Mouse (Mus musculus) MEL (cell line): ENCODE results near the gene Kmt2d. TPM values are rescaled to one million over a fixed set of nuclear protein-coding genes. Genes with fewer than 3 reads are reported as not detected.

Source experiments
- DNase-seq: peaks from one replicate; pipeline ENCODE4 v3.0.0; 2011; ENCODE audit warnings: low read depth, low spot score
- H3K27ac ChIP-seq: 2 replicates; pipeline ENCODE4 v1.5.1; 2012; ENCODE audit warnings: low read depth, mild to moderate bottlenecking, control low read depth, low read length, moderate library complexity; ENCODE audit not compliant: control insufficient read depth
- H3K27me3 ChIP-seq, 2 experiments: fragments of 150-350 bp in 1 of 2; sonication (generic) in 1 of 2; 2 replicates each; pipeline ENCODE4 v1.6.1; 2012; ENCODE audit warnings: low read length in 2 of 2, mild to moderate bottlenecking in 2 of 2, improper control_type of control experiment in 1 of 2, moderate library complexity in 1 of 2; ENCODE audit not compliant: insufficient read depth in 2 of 2, control insufficient read depth in 1 of 2
- H3K36me3 ChIP-seq, 2 experiments: 2 replicates each; pipeline ENCODE4 v1.6.1; 2012 to 2014; ENCODE audit warnings: low read length in 2 of 2, improper control_type of control experiment in 1 of 2, inconsistent platforms in 1 of 2, mild to moderate bottlenecking in 1 of 2; ENCODE audit not compliant: insufficient read depth in 2 of 2, control insufficient read depth in 1 of 2
- H3K4me1 ChIP-seq, 2 experiments: fragments of 150-350 bp in 1 of 2; sonication (generic) in 1 of 2; 2 replicates each; pipeline ENCODE4 v1.6.1; 2012; ENCODE audit warnings: low read length in 2 of 2, improper control_type of control experiment in 1 of 2, mild to moderate bottlenecking in 1 of 2; ENCODE audit not compliant: insufficient read depth in 2 of 2, control insufficient read depth in 1 of 2
- H3K4me3 ChIP-seq, 2 experiments: fragments of 150-350 bp in 1 of 2; sonication (generic) in 1 of 2; 2 replicates each; pipeline ENCODE4 v1.5.1; 2012; ENCODE audit warnings: low read depth in 2 of 2, low read length in 2 of 2, mild to moderate bottlenecking in 2 of 2, moderate library complexity in 2 of 2, control low read depth in 1 of 2, improper control_type of control experiment in 1 of 2; ENCODE audit not compliant: control insufficient read depth in 1 of 2, insufficient read depth in 1 of 2
- H3K79me2 ChIP-seq: 2 replicates; pipeline ENCODE4 v1.6.1; 2012; ENCODE audit warnings: mild to moderate bottlenecking, low read length, moderate library complexity; ENCODE audit not compliant: control insufficient read depth, poor library complexity, insufficient read depth
- H3K9ac ChIP-seq: 2 replicates; pipeline ENCODE4 v1.6.1; 2012; ENCODE audit warnings: low read depth, mild to moderate bottlenecking, control low read depth, low read length, moderate library complexity; ENCODE audit not compliant: control insufficient read depth, poor library complexity, severe bottlenecking
- H3K9me3 ChIP-seq: fragments of 150-350 bp; sonication (generic); replicated peaks from 2 replicates; pipeline ENCODE4 v1.6.1; 2012; ENCODE audit warnings: mild to moderate bottlenecking, low read length, improper control_type of control experiment, moderate library complexity; ENCODE audit not compliant: insufficient read depth
- BHLHE40 ChIP-seq: IDR thresholded peaks from 2 replicates; pipeline ENCODE4 v1.6.1; 2012; ENCODE audit warnings: low read depth, mild to moderate bottlenecking, inconsistent platforms, low read length, improper control_type of control experiment, borderline replicate concordance
- CHD1 ChIP-seq: IDR thresholded peaks from 2 replicates; pipeline ENCODE4 v1.6.1; 2012; ENCODE audit warnings: low read depth, mild to moderate bottlenecking, inconsistent platforms, low read length, improper control_type of control experiment
- CHD2 ChIP-seq: IDR thresholded peaks from 2 replicates; pipeline ENCODE4 v1.6.1; 2011; ENCODE audit warnings: low read length, improper control_type of control experiment
- CTCF ChIP-seq, 3 experiments: IDR thresholded peaks in 2 of 3; conservative IDR thresholded peaks in 1 of 3; 2 replicates each; pipeline ENCODE4 v1.5.1; 2011 to 2012; ENCODE audit warnings: low read length in 3 of 3, low read depth in 2 of 3, mild to moderate bottlenecking in 2 of 3, improper control_type of control experiment in 1 of 3, inconsistent platforms in 1 of 3, mixed read lengths in 1 of 3, moderate library complexity in 1 of 3; ENCODE audit not compliant: control insufficient read depth in 1 of 3, insufficient read depth in 1 of 3, poor library complexity in 1 of 3, severe bottlenecking in 1 of 3
- E2F4 ChIP-seq: IDR thresholded peaks from 2 replicates; pipeline ENCODE4 v1.6.1; 2011; ENCODE audit warnings: low read depth, low read length, improper control_type of control experiment, borderline replicate concordance
- ELF1 ChIP-seq: IDR thresholded peaks from 2 replicates; pipeline ENCODE4 v1.6.1; 2014; ENCODE audit warnings: low read depth, mild to moderate bottlenecking, inconsistent platforms, low read length, improper control_type of control experiment, moderate library complexity
- EP300 ChIP-seq, 2 experiments: IDR thresholded peaks; 2 replicates each; pipeline ENCODE4 v1.6.1; 2011; ENCODE audit warnings: improper control_type of control experiment in 2 of 2, low read length in 2 of 2, low read depth in 1 of 2, mild to moderate bottlenecking in 1 of 2
- ETS1 ChIP-seq: IDR thresholded peaks from 2 replicates; pipeline ENCODE4 v1.6.1; 2012; ENCODE audit warnings: low read depth, mild to moderate bottlenecking, inconsistent platforms, low read length, improper control_type of control experiment, moderate library complexity
- GABPA ChIP-seq: IDR thresholded peaks from 2 replicates; pipeline ENCODE4 v1.6.1; 2012; ENCODE audit warnings: low read depth, mild to moderate bottlenecking, inconsistent platforms, low read length, improper control_type of control experiment, moderate library complexity
- GATA1 ChIP-seq: IDR thresholded peaks from 2 replicates; pipeline ENCODE4 v1.6.1; 2011; ENCODE audit warnings: low read depth, low read length, improper control_type of control experiment
- HCFC1 ChIP-seq: IDR thresholded peaks from 2 replicates; pipeline ENCODE4 v1.6.1; 2012; ENCODE audit warnings: low read depth, mild to moderate bottlenecking, inconsistent platforms, low read length, improper control_type of control experiment, moderate library complexity
- JUND ChIP-seq: IDR thresholded peaks from 2 replicates; pipeline ENCODE4 v1.6.1; 2011; ENCODE audit warnings: low read depth, mild to moderate bottlenecking, improper control_type of control experiment, low read length
- MAFK ChIP-seq: IDR thresholded peaks from 2 replicates; pipeline ENCODE4 v1.6.1; 2011; ENCODE audit warnings: low read depth, mild to moderate bottlenecking, low read length, improper control_type of control experiment, borderline replicate concordance
- MAX ChIP-seq: IDR thresholded peaks from 2 replicates; pipeline ENCODE4 v1.6.1; 2011; ENCODE audit warnings: low read length, improper control_type of control experiment
- MAZ ChIP-seq: IDR thresholded peaks from 2 replicates; pipeline ENCODE4 v1.6.1; 2012; ENCODE audit warnings: low read depth, mild to moderate bottlenecking, inconsistent platforms, low read length, improper control_type of control experiment
- MEF2A ChIP-seq: IDR thresholded peaks from 2 replicates; pipeline ENCODE4 v1.6.1; 2014; ENCODE audit warnings: low read depth, mild to moderate bottlenecking, inconsistent platforms, low read length, improper control_type of control experiment; ENCODE audit not compliant: poor library complexity, insufficient replicate concordance, severe bottlenecking; ENCODE audit errors: extremely low read depth
- MXI1 ChIP-seq: IDR thresholded peaks from 2 replicates; pipeline ENCODE4 v1.6.1; 2011; ENCODE audit warnings: mild to moderate bottlenecking, low read depth, low read length, improper control_type of control experiment
- MYB ChIP-seq: IDR thresholded peaks from 2 replicates; pipeline ENCODE4 v1.6.1; 2011; ENCODE audit warnings: mild to moderate bottlenecking, low read depth, low read length, improper control_type of control experiment
- MYC ChIP-seq: IDR thresholded peaks from 2 replicates; pipeline ENCODE4 v1.6.1; 2011; ENCODE audit warnings: low read depth, mild to moderate bottlenecking, low read length, improper control_type of control experiment, moderate library complexity
- NELFE ChIP-seq: IDR thresholded peaks from 2 replicates; pipeline ENCODE4 v1.6.1; 2011; ENCODE audit warnings: low read depth, low read length, improper control_type of control experiment
- NRF1 ChIP-seq: IDR thresholded peaks from 2 replicates; pipeline ENCODE4 v1.6.1; 2014; ENCODE audit warnings: low read depth, mild to moderate bottlenecking, inconsistent platforms, low read length, improper control_type of control experiment, moderate library complexity; ENCODE audit not compliant: poor library complexity, insufficient read depth, severe bottlenecking
- POLR2A ChIP-seq, 2 experiments: IDR thresholded peaks; 2 replicates each; pipeline ENCODE4 v1.6.1; 2011 to 2012; ENCODE audit warnings: low read length in 2 of 2, mild to moderate bottlenecking in 2 of 2, control low read depth in 1 of 2, improper control_type of control experiment in 1 of 2, low read depth in 1 of 2, moderate library complexity in 1 of 2; ENCODE audit not compliant: control insufficient read depth in 1 of 2, insufficient read depth in 1 of 2, poor library complexity in 1 of 2
- POLR2AphosphoS2 ChIP-seq: IDR thresholded peaks from 2 replicates; pipeline ENCODE4 v1.6.1; 2011; ENCODE audit warnings: low read length, improper control_type of control experiment
- SIN3A ChIP-seq: IDR thresholded peaks from 2 replicates; pipeline ENCODE4 v1.6.1; 2012; ENCODE audit warnings: low read length, improper control_type of control experiment, inconsistent platforms
- TAL1 ChIP-seq: IDR thresholded peaks from 2 replicates; pipeline ENCODE4 v1.6.1; 2012; ENCODE audit warnings: mild to moderate bottlenecking, inconsistent platforms, low read length, moderate library complexity, mixed read lengths
- TBP ChIP-seq: IDR thresholded peaks from 2 replicates; pipeline ENCODE4 v1.8.0; 2011; ENCODE audit warnings: low read depth, low read length, improper control_type of control experiment
- TCF12 ChIP-seq: IDR thresholded peaks from 2 replicates; pipeline ENCODE4 v1.6.1; 2014; ENCODE audit warnings: low read depth, mild to moderate bottlenecking, inconsistent platforms, low read length, improper control_type of control experiment, moderate library complexity
- UBTF ChIP-seq: IDR thresholded peaks from 2 replicates; pipeline ENCODE4 v1.6.1; 2012; ENCODE audit warnings: low read depth, mild to moderate bottlenecking, inconsistent platforms, low read length, improper control_type of control experiment, moderate library complexity, borderline replicate concordance; ENCODE audit not compliant: insufficient read depth
- USF1 ChIP-seq: IDR thresholded peaks from 2 replicates; pipeline ENCODE4 v1.6.1; 2014; ENCODE audit warnings: low read depth, mild to moderate bottlenecking, inconsistent platforms, low read length, improper control_type of control experiment, moderate library complexity
- USF2 ChIP-seq, 2 experiments: IDR thresholded peaks; 2 replicates each; pipeline ENCODE4 v1.6.1; 2011 to 2012; ENCODE audit warnings: improper control_type of control experiment in 2 of 2, low read length in 2 of 2, borderline replicate concordance in 1 of 2, inconsistent platforms in 1 of 2, low read depth in 1 of 2, mild to moderate bottlenecking in 1 of 2; ENCODE audit not compliant: insufficient read depth in 1 of 2
- ZC3H11A ChIP-seq: IDR thresholded peaks from 2 replicates; pipeline ENCODE4 v1.6.1; 2012; ENCODE audit warnings: low read depth, mild to moderate bottlenecking, inconsistent platforms, low read length, improper control_type of control experiment
- ZKSCAN1 ChIP-seq: IDR thresholded peaks from 2 replicates; pipeline ENCODE4 v1.6.1; 2012; ENCODE audit warnings: low read depth, mild to moderate bottlenecking, inconsistent platforms, low read length, improper control_type of control experiment, moderate library complexity
- ZMIZ1 ChIP-seq: IDR thresholded peaks from 2 replicates; pipeline ENCODE4 v1.6.1; 2012; ENCODE audit warnings: low read depth, mild to moderate bottlenecking, inconsistent platforms, low read length, improper control_type of control experiment, moderate library complexity
- ZNF384 ChIP-seq: IDR thresholded peaks from 2 replicates; pipeline ENCODE4 v1.6.1; 2012; ENCODE audit warnings: low read depth, mild to moderate bottlenecking, inconsistent platforms, low read length, improper control_type of control experiment
- polyA plus RNA-seq, 2 experiments: library from polyadenylated mRNA; stranded (reverse) in 1 of 2; unstranded in 1 of 2; fragments of >175 nt in 1 of 2; fragments of >200 nt in 1 of 2; gene quantifications; 2 replicates each; pipeline versions ENCODE4 v1.2.1 to v1.2.4; 2012; ENCODE audit warnings: low replicate concordance in 2 of 2, low read depth in 1 of 2; ENCODE audit not compliant: insufficient read length in 2 of 2, insufficient read depth in 1 of 2, missing spikeins in 1 of 2
- total RNA-seq: library from RNA; depleted of rRNA; stranded (reverse); fragments of 300-350 nt; gene quantifications from 2 replicates; pipeline ENCODE4 v1.2.3, GENCODE M21; 2012

The Kmt2d gene
- total and polyA plus RNA-seq, 3 experiments: 12.5 to 47.7 (median 42.0) TPM

GRCm38 (mm10) chr15:98917538-98918498, 46.8 kb upstream of the Kmt2d start, which contains the start of gene Lmbr1l:
Gene Lmbr1l, minus strand, starts transcription at chr15:98918231.
- no peaks in the 10 kb centered on the region for H3K27me3 ChIP-seq
- H3K4me3 ChIP-seq: peak within 1 kb of the TSS; percentile 68 to 76
- peaks cover 2% of the 10 kb centered on the region; the same call in 1 of the 2 replicates for H3K79me2 ChIP-seq
- H3K9ac ChIP-seq: peak within 1 kb of the TSS; percentile 69
- peak; percentile 100 for DNase-seq
- H3K27ac ChIP-seq: peak within 1 kb of the TSS; percentile 41
- H3K36me3 ChIP-seq: peaks cover 0 to 8% of the 10 kb centered on the region in 2 experiments; a peak in 2 of 4 replicates
- peaks cover 6 to 7% of the 10 kb centered on the region in 2 experiments; a peak in 3 of 4 replicates for H3K4me1 ChIP-seq
- H3K9me3 ChIP-seq: no peaks in the 10 kb centered on the region
- TF ChIP-seq MAX: peak; percentile 78
- TF ChIP-seq MXI1: peak; percentile 94
- TF ChIP-seq USF1: 0 out of 2 replicates have a peak, but pooled peaks have one; percentile 8
- peak; percentile 91 for TF ChIP-seq BHLHE40
- peak; percentile 65 for TF ChIP-seq MYB
- no peak for TF ChIP-seq JUND
- TF ChIP-seq POLR2A (IDR thresholded peaks at IDR 0.05; ENCODE audit: control insufficient read depth in 1 of 2, insufficient read depth in 1 of 2, low read depth in 1 of 2, low read length in 2 of 2, poor library complexity in 1 of 2): peak; percentile 49 to 90
- TF ChIP-seq ELF1: peak; percentile 100
- no peak for TF ChIP-seq CHD1
- peak; percentile 86 for TF ChIP-seq ZMIZ1
- no peak for TF ChIP-seq MAFK
- TF ChIP-seq HCFC1: peak; percentile 87
- no peak for TF ChIP-seq NRF1
- TF ChIP-seq ZKSCAN1: no peak
- peak; percentile 83 for TF ChIP-seq NELFE
- TF ChIP-seq UBTF: 0 out of 2 replicates have a peak, but pooled peaks have one; percentile 42
- TF ChIP-seq TBP: peak; percentile 89
- TF ChIP-seq MEF2A: no peak
- no peak for TF ChIP-seq GABPA
- no peak for TF ChIP-seq CHD2
- TF ChIP-seq TAL1: no peak
- peak; percentile 72 for TF ChIP-seq MAZ
- TF ChIP-seq USF2 (IDR thresholded peaks at IDR 0.05; ENCODE audit: borderline replicate concordance in 1 of 2, insufficient read depth in 1 of 2, low read depth in 1 of 2, low read length in 2 of 2): 0 out of 4 replicates have a peak, but pooled peaks of 1 of the 2 experiments have one; percentile 11
- peak; percentile 95 for TF ChIP-seq POLR2AphosphoS2
- TF ChIP-seq GATA1: no peak
- no peak; the same call in 1 of the 2 replicates for TF ChIP-seq ZC3H11A
- 0 out of 4 replicates have a peak, but pooled peaks of 1 of the 2 experiments have one; percentile 5 for TF ChIP-seq EP300 (IDR thresholded peaks at IDR 0.05; ENCODE audit: low read depth in 1 of 2, low read length in 2 of 2)
- peak; percentile 99 for TF ChIP-seq SIN3A
- TF ChIP-seq TCF12: peak; percentile 16
- TF ChIP-seq E2F4: 0 out of 2 replicates have a peak, but pooled peaks have one; percentile 60
- TF ChIP-seq ETS1: peak; percentile 64; the same call in 1 of the 2 replicates
- no peak for TF ChIP-seq ZNF384
- peak; percentile 84 for TF ChIP-seq MYC
- no peak for TF ChIP-seq CTCF (IDR thresholded peaks at IDR 0.05 in 2 of 3, conservative IDR thresholded peaks at IDR 0.05 in 1 of 3; ENCODE audit: control insufficient read depth in 1 of 3, insufficient read depth in 1 of 3, low read depth in 2 of 3, low read length in 3 of 3, poor library complexity in 1 of 3, severe bottlenecking in 1 of 3)
